Mouse (Mus musculus) midbrain, embryonic 16.5 days (tissue): Measurements from ENCODE around the gene Creb1. TPM values are rescaled to one million over a fixed set of nuclear protein-coding genes. Genes with fewer than 3 reads are reported as not detected.

ENCODE experiments used
- ATAC-seq: fragments of 200-750 bp; cut with Nextera tagmentation; 2 replicates; pipeline ENCODE4 v1.8.0; 2017; ENCODE audit warnings: moderate TSS enrichment
- H3K27ac ChIP-seq: fragments of 300-500 bp; sonication (generic); 2 replicates; pipeline ENCODE4 v1.5.1; 2014; ENCODE audit warnings: mild to moderate bottlenecking, low read length, mixed read lengths
- H3K27me3 ChIP-seq: fragments of 300-500 bp; sonication (generic); 2 replicates; pipeline ENCODE4 v1.6.1; 2014; ENCODE audit warnings: low read depth, low read length, mixed read lengths; ENCODE audit not compliant: control insufficient read depth, insufficient read depth
- H3K36me3 ChIP-seq: fragments of 300-500 bp; sonication (generic); 2 replicates; pipeline ENCODE4 v1.6.1; 2014; ENCODE audit warnings: mild to moderate bottlenecking, low read length, moderate library complexity, mixed read lengths; ENCODE audit not compliant: control insufficient read depth, insufficient read depth
- H3K4me1 ChIP-seq: fragments of 300-500 bp; sonication (generic); 2 replicates; pipeline ENCODE4 v1.6.1; 2014; ENCODE audit warnings: mild to moderate bottlenecking, low read length, mixed read lengths; ENCODE audit not compliant: control insufficient read depth, insufficient read depth
- H3K4me2 ChIP-seq: fragments of 300-500 bp; sonication (generic); 2 replicates; pipeline ENCODE4 v1.6.1; 2014; ENCODE audit warnings: mild to moderate bottlenecking, low read length, mixed read lengths
- H3K4me3 ChIP-seq: fragments of 300-500 bp; sonication (generic); 2 replicates; pipeline ENCODE4 v1.5.1; 2014; ENCODE audit warnings: low read depth, mild to moderate bottlenecking, low read length, moderate library complexity, mixed read lengths
- H3K9ac ChIP-seq: fragments of 300-500 bp; sonication (generic); 2 replicates; pipeline ENCODE4 v1.6.1; 2014; ENCODE audit warnings: low read depth, low read length, mixed read lengths
- H3K9me3 ChIP-seq: fragments of 300-500 bp; sonication (generic); replicated peaks from 2 replicates; pipeline ENCODE4 v1.6.1; 2014; ENCODE audit warnings: mild to moderate bottlenecking, low read length, mixed read lengths; ENCODE audit not compliant: control insufficient read depth, poor library complexity, severe bottlenecking
- WGBS: fragments of 180-500 bp; shearing (Covaris S2); extraction: QIAGEN DNeasy Blood & Tissue Kit; methylation state at CpG from one replicate; pipeline ENCODE4 v1.1.7; 2014; 5-methylcytosine and 5-hydroxymethylcytosine counted together
- polyA plus RNA-seq: library from polyadenylated mRNA; unstranded; fragments of >200 nt; fragmentation: Nextera tagmentation; extraction: Ambion mirVana; gene quantifications from 2 replicates; pipeline ENCODE4 v1.2.1, GENCODE M21; 2015

Gene Creb1
- polyA plus RNA-seq, 1 experiment from 2014 or later: 35.0 TPM

DNA sequence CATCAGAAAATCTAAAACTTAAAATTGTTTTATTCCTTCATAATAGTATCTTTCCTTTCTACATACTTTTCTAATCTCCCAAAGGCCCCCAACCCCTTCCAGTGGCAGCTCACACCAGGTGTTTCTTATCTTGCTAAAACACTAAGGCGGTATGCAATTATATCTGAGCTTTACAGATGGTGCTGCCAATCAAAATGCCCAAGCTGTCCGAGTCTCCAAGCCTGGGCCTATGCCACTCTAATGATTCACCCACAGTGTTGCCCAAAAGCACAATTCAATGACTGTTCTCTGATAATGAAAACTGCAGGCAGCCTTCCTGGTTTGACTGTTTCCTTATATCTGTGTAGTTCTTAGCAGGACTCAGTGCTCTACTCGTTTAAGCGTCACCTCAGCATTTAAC, 76.7 kb downstream of the Creb1 start:
- H3K27me3 ChIP-seq: no peaks in the 10 kb centered on the region
- ATAC-seq: no peak
- H3K36me3 ChIP-seq: peaks cover 20% of the 10 kb centered on the region
- no peak overlapping the region for H3K27ac ChIP-seq
- no peak overlapping the region for H3K9ac ChIP-seq
- no peak overlapping the region for H3K4me2 ChIP-seq
- WGBS: 83% methylated on average over 4 of the region's 4 CpGs
- no peak overlapping the region for H3K4me3 ChIP-seq
- H3K4me1 ChIP-seq: no peaks in the 10 kb centered on the region
- H3K9me3 ChIP-seq: no peaks in the 10 kb centered on the region

DNA sequence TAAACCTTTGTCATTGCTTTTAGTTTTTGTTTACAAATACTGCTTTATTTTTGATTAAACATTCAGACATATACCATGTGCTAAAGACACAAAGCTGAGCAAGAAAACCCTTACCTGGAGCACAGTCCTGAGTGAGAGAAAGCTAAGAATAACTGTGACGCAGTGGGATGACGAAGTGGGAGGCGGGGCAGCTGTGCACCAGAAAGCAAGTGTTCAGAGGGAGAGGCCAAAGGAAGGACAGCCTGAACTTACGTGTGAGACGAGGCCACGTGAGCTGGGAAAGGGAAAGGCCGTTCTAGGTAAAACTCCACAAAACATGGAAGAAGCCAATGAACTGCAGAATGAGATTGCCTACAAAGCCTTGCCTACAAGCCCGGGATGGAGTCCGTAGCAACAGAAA, 77.5 kb downstream of the Creb1 start:
- H3K27ac ChIP-seq: no peak overlapping the region
- WGBS: 92% methylated on average over 9 of the region's 9 CpGs
- no peak overlapping the region for H3K4me2 ChIP-seq
- H3K27me3 ChIP-seq: no peaks in the 10 kb centered on the region
- ATAC-seq: no peak
- no peak overlapping the region for H3K4me3 ChIP-seq
- H3K4me1 ChIP-seq: no peaks in the 10 kb centered on the region
- H3K9ac ChIP-seq: no peak overlapping the region
- H3K36me3 ChIP-seq: peaks cover 20% of the 10 kb centered on the region
- H3K9me3 ChIP-seq: no peaks in the 10 kb centered on the region

DNA sequence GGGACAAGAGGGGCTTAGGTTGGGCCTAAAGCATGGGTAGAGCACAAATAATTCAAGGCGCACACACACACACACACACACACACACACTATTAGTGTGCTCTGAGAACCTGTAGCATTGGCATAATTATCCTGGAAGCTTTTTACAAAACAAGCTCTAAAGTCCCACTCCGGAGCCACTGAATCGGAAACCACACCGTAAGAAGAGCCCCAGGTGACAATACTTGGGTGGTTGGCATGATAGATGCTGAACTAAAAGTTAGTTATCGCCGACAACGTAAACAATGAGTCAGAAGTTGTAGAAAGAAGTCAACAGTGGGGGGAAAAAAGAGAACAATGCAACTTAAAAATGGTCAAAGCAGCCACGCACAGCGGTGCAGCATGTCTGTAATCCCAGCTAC, 81.9 kb downstream of the Creb1 start:
- WGBS: 83% methylated on average over 9 of the region's 9 CpGs
- no peak for ATAC-seq

DNA sequence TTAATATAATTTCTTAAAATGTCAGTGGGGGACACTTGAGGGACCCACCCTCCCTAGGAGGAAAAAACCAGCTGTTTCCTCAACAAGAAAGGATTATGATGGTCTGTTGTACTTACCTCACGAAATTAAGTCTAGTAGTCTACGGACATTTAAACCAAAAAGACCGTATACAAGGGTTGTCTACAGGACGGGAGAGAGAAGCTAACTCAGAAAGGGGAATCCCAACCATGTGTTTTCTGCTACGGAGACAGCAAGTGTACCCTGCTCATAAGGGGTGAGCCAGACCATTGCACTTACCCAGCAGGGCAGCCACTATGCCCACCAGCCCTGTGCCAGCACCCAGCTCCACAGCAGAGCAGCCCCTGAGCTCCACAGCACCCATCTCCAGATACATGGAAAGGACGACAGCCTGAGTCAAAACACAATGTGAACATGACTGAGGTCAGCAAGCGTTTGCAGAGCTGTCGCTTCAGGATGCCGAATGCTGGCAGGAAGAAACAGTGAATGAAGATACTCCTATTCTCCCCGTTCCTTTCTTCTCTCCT, 82.4 kb downstream of the Creb1 start:
- WGBS: 84% methylated on average over 10 of the region's 10 CpGs

More for the DNA sequence above, 81.9 kb downstream of the Creb1 start:
- Histone ChIP-seq H3K27me3 (no peaks in the 10 kb centered on the region), H3K4me2 (no peak overlapping the region), H3K9ac (no peak overlapping the region), H3K9me3 (no peaks in the 10 kb centered on the region), H3K4me1 (peaks cover 20% of the 10 kb centered on the region), H3K36me3 (peaks cover 6% of the 10 kb centered on the region; the same call in 1 of the 2 replicates), H3K27ac (no peak overlapping the region), H3K4me3 (no peak overlapping the region)

DNA sequence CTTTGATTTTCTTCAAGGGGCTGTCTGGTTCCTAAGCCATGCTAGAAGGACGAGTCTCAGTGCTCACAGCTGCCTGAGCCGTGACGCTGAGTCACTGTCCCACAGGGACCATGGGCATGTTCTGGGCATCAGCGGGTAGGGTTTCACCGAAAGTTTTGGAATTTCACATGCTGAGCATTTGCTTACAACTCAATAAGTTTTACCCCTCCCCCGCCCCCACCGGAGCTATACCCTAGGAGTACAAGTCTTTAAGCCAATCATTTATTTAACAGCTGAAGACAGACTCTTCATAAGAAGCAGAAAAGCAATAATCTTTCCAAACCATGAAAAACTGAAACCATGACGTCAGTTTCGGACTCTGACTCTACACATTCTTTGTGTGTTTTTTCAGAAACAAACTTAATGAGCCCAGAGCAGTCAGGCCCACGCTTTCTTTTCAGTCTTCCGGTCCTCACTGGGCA, 83.1 kb downstream of the Creb1 start:
- WGBS: 84% methylated on average over 11 of the region's 11 CpGs
- Histone ChIP-seq H3K4me1 (peaks cover 20% of the 10 kb centered on the region), H3K4me3 (no peak overlapping the region), H3K9me3 (no peaks in the 10 kb centered on the region), H3K36me3 (peaks cover 2% of the 10 kb centered on the region; the same call in 1 of the 2 replicates), H3K27ac (no peak overlapping the region), H3K9ac (0 out of 2 replicates have a peak overlapping the region, but pooled peaks have one; percentile 98), H3K27me3 (no peaks in the 10 kb centered on the region), H3K4me2 (peak overlapping the region; percentile 65; the same call in 1 of the 2 replicates)
- ATAC-seq: no peak

More for the DNA sequence above, 82.4 kb downstream of the Creb1 start:
- Histone ChIP-seq H3K9me3 (no peaks in the 10 kb centered on the region), H3K4me2 (no peak overlapping the region), H3K36me3 (peaks cover 6% of the 10 kb centered on the region; the same call in 1 of the 2 replicates), H3K4me1 (peaks cover 20% of the 10 kb centered on the region), H3K27ac (no peak overlapping the region), H3K27me3 (no peaks in the 10 kb centered on the region), H3K4me3 (no peak overlapping the region), H3K9ac (no peak overlapping the region)
- ATAC-seq: no peak

DNA sequence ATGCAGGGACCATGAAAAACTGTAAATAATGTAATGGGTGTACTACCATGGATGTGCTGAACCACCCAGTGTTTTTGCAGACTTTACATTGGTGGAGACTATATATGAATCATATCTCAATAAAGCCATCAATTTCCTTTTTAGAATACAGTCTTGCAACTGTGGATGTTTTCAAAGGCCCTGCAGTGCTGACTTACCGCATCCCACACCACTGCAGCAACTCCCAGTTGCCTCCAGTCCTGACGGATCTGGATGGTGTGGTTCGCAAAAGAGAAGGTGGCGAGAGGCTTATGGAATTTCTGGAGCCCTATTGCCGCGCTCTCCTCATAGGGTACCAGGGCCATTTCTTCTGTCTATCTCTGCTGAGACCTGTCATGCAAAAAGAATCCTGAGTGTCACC, 83.6 kb downstream of the Creb1 start:
- H3K4me3 ChIP-seq: peak overlapping the region; percentile 84
- H3K36me3 ChIP-seq: peaks cover 2% of the 10 kb centered on the region; the same call in 1 of the 2 replicates
- peak overlapping the region; percentile 98 for H3K9ac ChIP-seq
- H3K4me2 ChIP-seq: peak overlapping the region; percentile 65
- H3K27ac ChIP-seq: no peak overlapping the region
- H3K9me3 ChIP-seq: no peaks in the 10 kb centered on the region
- ATAC-seq: no peak
- 64% methylated on average over 6 of the region's 6 CpGs for WGBS
- no peaks in the 10 kb centered on the region for H3K27me3 ChIP-seq
- H3K4me1 ChIP-seq: peaks cover 20% of the 10 kb centered on the region

DNA sequence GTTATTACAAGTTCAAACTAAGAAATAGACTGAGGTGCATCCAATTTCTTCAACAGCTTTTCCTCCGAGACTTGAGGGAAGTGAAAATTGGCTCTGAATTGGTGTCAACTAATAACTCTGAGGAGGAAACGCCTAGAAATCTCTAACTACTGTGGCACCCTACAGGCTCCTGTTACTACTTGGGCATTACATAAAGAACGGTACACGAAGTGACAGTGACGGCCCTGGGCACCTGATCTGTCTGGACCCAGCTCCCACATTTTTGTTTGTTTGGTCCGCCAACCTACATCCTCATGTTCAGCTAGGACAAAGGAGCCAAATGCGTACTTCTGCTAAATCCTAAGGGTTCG, 84.1 kb downstream of the Creb1 start:
- Histone ChIP-seq H3K27me3 (no peaks in the 10 kb centered on the region), H3K9me3 (no peaks in the 10 kb centered on the region), H3K4me2 (peak overlapping the region; percentile 65), H3K27ac (peak overlapping the region; percentile 96), H3K9ac (peak overlapping the region; percentile 98), H3K4me3 (peak overlapping the region; percentile 84), H3K4me1 (peaks cover 20% of the 10 kb centered on the region), H3K36me3 (peaks cover 2% of the 10 kb centered on the region; the same call in 1 of the 2 replicates)
- ATAC-seq: peak; percentile 52
- WGBS: 2% methylated on average over 8 of the region's 8 CpGs

DNA sequence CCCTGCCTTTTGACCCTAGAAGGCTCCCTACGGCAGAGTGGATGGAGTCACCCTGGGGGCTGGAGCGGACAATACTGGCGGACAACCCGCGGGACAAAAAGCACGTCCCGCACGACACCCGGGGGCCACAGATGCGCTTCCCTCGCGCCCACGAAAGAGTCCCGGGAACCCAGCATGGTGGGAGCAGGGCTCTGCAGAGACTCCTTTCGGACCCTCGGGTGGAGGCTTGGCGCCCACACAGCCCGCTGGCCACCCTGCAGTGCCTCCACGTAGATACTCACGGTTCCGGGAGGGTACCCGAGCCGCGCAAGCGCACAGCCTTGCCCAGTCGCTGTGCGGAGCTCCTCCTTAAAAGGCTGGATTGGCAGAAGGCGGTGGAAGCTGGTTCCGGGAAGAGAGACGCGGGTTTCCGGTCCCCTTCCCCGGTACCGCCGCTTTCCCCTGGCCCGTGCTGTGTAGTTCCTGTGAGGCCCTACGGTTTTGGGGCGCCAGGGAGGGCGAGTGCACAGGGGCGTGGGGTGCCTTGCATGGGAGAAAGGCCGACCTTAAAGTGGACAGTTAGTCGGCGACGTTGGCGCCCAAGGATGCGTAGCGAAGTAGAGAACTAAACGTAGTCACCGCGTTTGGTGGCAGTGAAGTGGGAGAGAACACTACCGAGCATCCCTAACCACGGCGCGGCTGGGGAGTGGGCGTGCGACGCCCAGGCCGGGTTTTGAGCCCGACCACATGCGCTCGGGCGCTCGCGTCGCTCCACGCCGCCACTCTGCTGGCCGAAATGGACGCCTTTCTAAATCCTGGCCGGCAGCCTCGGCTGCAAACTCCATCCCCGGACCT, 84.7 kb downstream of the Creb1 start, which contains the start of gene Mettl21a:
Gene Mettl21a (minus strand): TSS at position 362 of the 834 bp plus-strand sequence.
- under 1% methylated on average over 72 of the region's 72 CpGs for WGBS
- peak; percentile 98 for ATAC-seq
- H3K9me3 ChIP-seq: no peaks in the 10 kb centered on the region

DNA sequence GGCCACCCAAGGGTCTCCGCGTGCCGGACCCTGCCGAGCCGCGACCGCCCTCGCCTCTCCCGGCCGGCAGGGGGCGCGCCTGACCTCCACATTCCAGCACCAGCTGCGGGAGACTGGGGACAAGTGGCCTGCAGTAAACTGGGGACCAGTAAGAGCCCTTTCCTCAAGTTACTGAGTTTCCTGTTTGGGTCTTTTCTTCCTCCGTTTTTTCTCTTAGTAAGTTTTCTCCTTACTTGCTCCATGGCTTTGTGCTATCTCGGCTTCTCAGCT, 85.2 kb downstream of the Creb1 start:
- no peaks in the 10 kb centered on the region for H3K27me3 ChIP-seq
- peak overlapping the region; percentile 98 for H3K9ac ChIP-seq
- H3K4me3 ChIP-seq: peak overlapping the region; percentile 84
- peak overlapping the region; percentile 65 for H3K4me2 ChIP-seq
- H3K27ac ChIP-seq: peak overlapping the region; percentile 96
- no peaks in the 10 kb centered on the region for H3K9me3 ChIP-seq
- H3K36me3 ChIP-seq: no peaks in the 10 kb centered on the region
- under 1% methylated on average over 15 of the region's 15 CpGs for WGBS
- ATAC-seq: peak; percentile 82
- H3K4me1 ChIP-seq: peaks cover 20% of the 10 kb centered on the region

More for the DNA sequence above, 84.7 kb downstream of the Creb1 start, which contains the start of gene Mettl21a:
- peaks cover 20% of the 10 kb centered on the region for H3K4me1 ChIP-seq
- H3K4me3 ChIP-seq: peak within 1 kb of the TSS; percentile 84
- peak within 1 kb of the TSS; percentile 98 for H3K9ac ChIP-seq
- peak within 1 kb of the TSS; percentile 65 for H3K4me2 ChIP-seq
- H3K27me3 ChIP-seq: no peaks in the 10 kb centered on the region
- H3K27ac ChIP-seq: peak within 1 kb of the TSS; percentile 96
- peaks cover 2% of the 10 kb centered on the region; the same call in 1 of the 2 replicates for H3K36me3 ChIP-seq
